Mouse (Mus musculus): ENCODE measurements around the gene Mast4. TPM values are rescaled to one million over a fixed set of nuclear protein-coding genes. Genes with fewer than 3 reads are reported as not detected.

Mast4 gene
- polyA plus RNA-seq, 1 experiment from 2014 or later, result 10.1 TPM

DNA sequence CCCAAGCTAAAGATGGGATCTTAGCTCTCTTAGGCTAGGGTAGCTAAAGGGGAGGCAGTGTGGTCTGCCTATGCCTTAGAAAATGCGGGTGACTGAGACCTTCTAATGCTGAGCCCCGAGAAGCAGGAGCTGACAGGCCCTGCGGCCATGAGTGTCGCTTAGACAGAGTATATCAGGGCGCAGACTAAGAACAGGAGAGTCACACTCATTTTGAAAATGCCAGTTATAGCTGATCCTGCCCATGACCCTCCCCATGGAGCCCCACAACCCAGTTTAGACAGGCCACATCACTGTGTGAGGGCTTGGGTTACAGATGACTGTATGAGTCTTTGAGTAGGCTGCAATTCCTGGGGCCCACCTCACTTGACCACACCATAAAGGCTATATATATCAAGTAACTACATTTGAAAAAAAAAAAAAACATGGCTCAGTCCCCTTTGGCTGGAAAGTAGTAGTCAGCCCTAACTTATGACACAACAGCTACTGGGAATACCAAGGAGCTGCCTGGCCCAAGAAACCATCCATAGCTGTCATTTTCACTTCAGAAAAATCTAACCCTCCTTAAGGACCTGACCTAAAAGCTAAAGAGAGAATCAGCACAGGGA, 460.8 kb downstream of the Mast4 start:
- no peak overlapping the region for H3K4me3 ChIP-seq (ENCODE audit: low read depth, low read length)
- no peak overlapping the region for H3K9ac ChIP-seq (ENCODE audit: low read depth, low read length)
- peaks cover 10% of the 10 kb centered on the region; the same call in 1 of the 2 replicates for H3K4me1 ChIP-seq (replicated peaks; ENCODE audit: control insufficient read depth, insufficient read depth, low read length)
- WGBS, result 97% methylated on average over 5 of the region's 5 CpGs
- no peaks in the 10 kb centered on the region; the same call in 1 of the 2 replicates for H3K9me3 ChIP-seq (ENCODE audit: control insufficient read depth, low read length)
- H3K4me2 ChIP-seq, result no peak overlapping the region
- H3K36me3 ChIP-seq (ENCODE audit: control insufficient read depth, insufficient read depth, low read length), result no peaks in the 10 kb centered on the region; the same call in 1 of the 2 replicates
- H3K27me3 ChIP-seq (replicated peaks; ENCODE audit: control insufficient read depth, insufficient read depth, low read length), result no peaks in the 10 kb centered on the region
- DNase-seq (ENCODE audit: low spot score), result no peak
- ATAC-seq (replicated peaks; ENCODE audit: low FRiP score), result no peak
- no peak overlapping the region for H3K27ac ChIP-seq (ENCODE audit: low read depth, low read length)

DNA sequence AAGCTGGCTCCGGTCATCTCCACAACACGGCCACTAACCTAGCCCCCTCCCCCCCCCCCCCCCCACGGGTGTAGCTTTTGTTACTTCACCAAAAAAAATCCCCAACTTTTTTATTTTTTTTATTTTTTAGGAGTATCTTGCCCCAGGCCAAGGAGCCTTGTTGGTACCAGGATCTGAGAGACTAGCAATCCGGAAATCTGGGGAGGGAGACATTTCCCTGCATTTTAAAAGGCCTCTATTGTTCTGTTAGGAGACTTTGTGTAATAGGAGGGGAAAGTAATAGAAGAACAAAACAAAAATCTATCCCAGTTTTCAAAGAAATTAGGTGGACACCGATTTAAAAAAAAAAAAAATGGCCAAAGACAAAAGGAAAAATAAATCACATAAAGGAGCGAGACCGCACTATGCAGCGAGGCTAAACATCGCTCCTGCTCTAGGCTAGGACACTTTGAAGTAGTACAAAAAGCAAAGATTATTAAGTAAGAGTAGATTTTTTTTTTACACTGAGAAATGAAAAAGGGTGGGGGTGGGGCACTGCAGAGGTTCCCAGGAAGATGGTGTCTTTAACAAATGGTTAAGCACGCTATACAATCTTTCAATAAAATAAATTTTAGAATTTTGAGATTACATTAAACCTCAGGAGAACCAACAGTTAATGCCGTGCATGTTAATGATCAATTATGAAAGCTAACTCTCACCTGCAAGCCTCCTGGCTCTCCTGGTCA, 462.8 kb downstream of the Mast4 start:
- Histone ChIP-seq H3K4me3 (ENCODE audit: low read depth, low read length) (no peak overlapping the region), H3K27me3 (replicated peaks; ENCODE audit: control insufficient read depth, insufficient read depth, low read length) (no peaks in the 10 kb centered on the region), H3K4me1 (replicated peaks; ENCODE audit: control insufficient read depth, insufficient read depth, low read length) (peaks cover 8% of the 10 kb centered on the region; the same call in 1 of the 2 replicates), H3K36me3 (ENCODE audit: control insufficient read depth, insufficient read depth, low read length) (no peaks in the 10 kb centered on the region; the same call in 1 of the 2 replicates), H3K9ac (ENCODE audit: low read depth, low read length) (no peak overlapping the region), H3K4me2 (no peak overlapping the region), H3K9me3 (ENCODE audit: control insufficient read depth, low read length) (peaks cover 2% of the 10 kb centered on the region; the same call in 1 of the 2 replicates), H3K27ac (ENCODE audit: low read depth, low read length) (no peak overlapping the region)
- DNase-seq (ENCODE audit: low spot score) (no peak), ATAC-seq (replicated peaks; ENCODE audit: low FRiP score) (no peak)
- 84% methylated on average over 11 of the region's 11 CpGs for WGBS

DNA sequence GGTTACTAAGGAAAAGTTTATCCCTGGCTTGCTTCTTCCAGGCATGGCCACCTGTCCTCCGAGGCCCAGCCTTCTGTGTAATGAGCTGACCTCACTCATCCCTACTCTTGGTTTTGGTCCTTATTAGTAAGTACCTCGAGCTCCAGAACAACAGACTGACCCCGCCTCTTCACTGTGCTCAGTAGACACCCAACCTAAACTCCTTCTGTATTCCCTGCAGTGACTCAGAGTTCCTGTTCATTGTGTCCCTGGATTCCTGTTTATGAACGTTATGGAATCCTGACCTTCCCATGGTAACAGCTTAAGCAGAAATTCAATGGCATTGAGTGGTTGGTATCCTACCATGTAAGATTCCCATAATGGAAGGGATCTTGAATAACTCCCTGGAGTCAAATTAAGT, 464.8 kb downstream of the Mast4 start:
- Histone ChIP-seq H3K27me3 (replicated peaks; ENCODE audit: control insufficient read depth, insufficient read depth, low read length) (no peaks in the 10 kb centered on the region), H3K36me3 (ENCODE audit: control insufficient read depth, insufficient read depth, low read length) (no peaks in the 10 kb centered on the region; the same call in 1 of the 2 replicates), H3K27ac (ENCODE audit: low read depth, low read length) (no peak overlapping the region), H3K4me1 (replicated peaks; ENCODE audit: control insufficient read depth, insufficient read depth, low read length) (peaks cover 19% of the 10 kb centered on the region), H3K4me2 (no peak overlapping the region), H3K9me3 (ENCODE audit: control insufficient read depth, low read length) (peaks cover 2% of the 10 kb centered on the region; the same call in 1 of the 2 replicates), H3K4me3 (ENCODE audit: low read depth, low read length) (no peak overlapping the region), H3K9ac (ENCODE audit: low read depth, low read length) (no peak overlapping the region)
- no peak for ATAC-seq (replicated peaks; ENCODE audit: low FRiP score)
- 86% methylated on average over 4 of the region's 4 CpGs for WGBS
- DNase-seq (ENCODE audit: low spot score), result no peak

DNA sequence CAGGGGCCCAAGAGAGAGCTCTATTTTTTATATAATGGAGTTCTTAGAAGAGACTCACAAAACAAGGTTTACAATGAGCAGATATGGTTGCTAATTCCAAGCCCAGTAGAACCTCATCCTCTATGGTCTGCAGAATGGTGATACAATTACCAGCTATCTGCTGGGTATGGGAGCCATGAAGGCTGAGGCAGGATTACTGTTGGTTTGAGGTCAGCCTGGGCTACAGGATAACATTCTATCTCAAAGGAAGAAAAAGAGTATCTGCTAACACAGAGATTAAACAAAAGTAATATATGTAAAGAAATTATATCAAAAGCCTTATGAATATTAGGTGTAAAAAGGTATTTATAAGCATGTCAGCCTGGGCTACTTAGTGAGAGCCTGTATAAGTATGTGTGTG, 467.5 kb downstream of the Mast4 start:
- peaks cover 19% of the 10 kb centered on the region for H3K4me1 ChIP-seq (replicated peaks; ENCODE audit: control insufficient read depth, insufficient read depth, low read length)
- ATAC-seq (replicated peaks; ENCODE audit: low FRiP score) (no peak), DNase-seq (ENCODE audit: low spot score) (no peak)
- no peak overlapping the region for H3K4me3 ChIP-seq (ENCODE audit: low read depth, low read length)
- H3K4me2 ChIP-seq, result no peak overlapping the region
- peaks cover 2% of the 10 kb centered on the region; the same call in 1 of the 2 replicates for H3K9me3 ChIP-seq (ENCODE audit: control insufficient read depth, low read length)
- no peaks in the 10 kb centered on the region; the same call in 1 of the 2 replicates for H3K36me3 ChIP-seq (ENCODE audit: control insufficient read depth, insufficient read depth, low read length)
- H3K27me3 ChIP-seq (replicated peaks; ENCODE audit: control insufficient read depth, insufficient read depth, low read length), result no peaks in the 10 kb centered on the region
- no peak overlapping the region for H3K9ac ChIP-seq (ENCODE audit: low read depth, low read length)
- no peak overlapping the region for H3K27ac ChIP-seq (ENCODE audit: low read depth, low read length)

DNA sequence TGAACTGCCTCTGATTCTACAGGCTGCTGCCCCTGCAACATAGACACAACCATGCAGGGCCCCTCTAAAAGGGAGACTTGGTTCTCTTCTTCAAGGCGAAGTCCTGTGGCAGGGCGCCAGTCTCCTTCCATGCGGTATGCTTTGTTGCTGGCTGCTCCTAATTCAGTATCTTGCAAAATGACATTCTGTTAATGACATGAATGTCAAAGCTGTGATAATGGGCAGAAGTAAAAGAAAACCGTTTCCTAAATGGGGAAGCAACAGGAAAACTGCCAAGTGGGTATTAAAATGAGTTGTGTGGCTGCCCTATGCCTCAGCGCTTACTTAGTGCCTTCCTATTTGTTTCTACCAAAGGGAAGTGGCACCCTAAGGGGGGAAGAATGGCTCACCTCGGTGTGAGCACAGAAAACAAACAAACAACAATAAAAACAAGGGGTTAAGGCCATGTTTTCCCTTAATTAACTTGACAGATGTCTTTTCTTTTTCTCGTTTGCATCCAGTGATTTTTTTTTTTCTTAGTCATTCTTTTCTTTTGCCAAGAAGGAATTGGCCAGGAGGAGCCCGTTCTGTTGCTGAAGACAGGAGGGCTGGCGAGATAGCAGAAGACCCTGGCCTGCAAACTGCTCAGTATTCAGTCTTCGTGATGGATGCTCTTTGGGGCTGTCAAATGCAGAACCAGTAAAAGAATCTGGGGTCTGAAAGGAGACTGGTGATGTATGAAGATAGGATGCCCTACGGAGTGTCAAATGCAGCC, 468.1 kb downstream of the Mast4 start:
- H3K4me3 ChIP-seq (ENCODE audit: low read depth, low read length), result no peak overlapping the region
- no peaks in the 10 kb centered on the region for H3K27me3 ChIP-seq (replicated peaks; ENCODE audit: control insufficient read depth, insufficient read depth, low read length)
- peaks cover 2% of the 10 kb centered on the region; the same call in 1 of the 2 replicates for H3K9me3 ChIP-seq (ENCODE audit: control insufficient read depth, low read length)
- 51% methylated on average over 11 of the region's 11 CpGs for WGBS
- H3K36me3 ChIP-seq (ENCODE audit: control insufficient read depth, insufficient read depth, low read length), result no peaks in the 10 kb centered on the region; the same call in 1 of the 2 replicates
- H3K9ac ChIP-seq (ENCODE audit: low read depth, low read length), result no peak overlapping the region
- no peak overlapping the region for H3K4me2 ChIP-seq
- H3K4me1 ChIP-seq (replicated peaks; ENCODE audit: control insufficient read depth, insufficient read depth, low read length), result peaks cover 20% of the 10 kb centered on the region
- ATAC-seq (replicated peaks; ENCODE audit: low FRiP score), result no peak
- no peak overlapping the region for H3K27ac ChIP-seq (ENCODE audit: low read depth, low read length)
- no peak for DNase-seq (ENCODE audit: low spot score)

DNA sequence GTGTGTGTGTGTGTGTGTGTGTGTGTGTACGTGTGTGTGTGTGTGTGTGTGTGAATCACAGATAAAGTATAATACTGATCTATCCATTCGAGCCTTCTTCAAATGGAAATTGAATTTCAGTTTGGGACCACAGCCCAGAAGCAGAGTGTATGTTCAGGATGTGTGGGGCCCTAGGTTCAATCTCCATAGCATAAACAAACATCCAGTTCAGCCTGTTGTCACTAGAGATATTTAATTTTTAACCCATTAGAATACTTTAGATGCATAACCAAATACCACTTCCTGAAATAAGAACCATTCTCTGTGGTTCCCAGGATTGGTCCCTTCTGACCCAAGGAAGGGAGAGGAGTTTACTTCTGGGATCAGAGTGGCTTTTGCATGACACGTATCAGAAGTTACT, 468.8 kb downstream of the Mast4 start:
- H3K4me1 ChIP-seq (replicated peaks; ENCODE audit: control insufficient read depth, insufficient read depth, low read length), result peaks cover 22% of the 10 kb centered on the region
- H3K4me2 ChIP-seq, result no peak overlapping the region
- H3K9me3 ChIP-seq (ENCODE audit: control insufficient read depth, low read length), result peaks cover 2% of the 10 kb centered on the region; the same call in 1 of the 2 replicates
- DNase-seq (ENCODE audit: low spot score) (no peak), ATAC-seq (replicated peaks; ENCODE audit: low FRiP score) (no peak)
- 68% methylated on average over 3 of the region's 3 CpGs for WGBS
- H3K27me3 ChIP-seq (replicated peaks; ENCODE audit: control insufficient read depth, insufficient read depth, low read length), result no peaks in the 10 kb centered on the region
- no peak overlapping the region for H3K4me3 ChIP-seq (ENCODE audit: low read depth, low read length)
- no peak overlapping the region for H3K9ac ChIP-seq (ENCODE audit: low read depth, low read length)
- H3K27ac ChIP-seq (ENCODE audit: low read depth, low read length), result no peak overlapping the region
- no peaks in the 10 kb centered on the region; the same call in 1 of the 2 replicates for H3K36me3 ChIP-seq (ENCODE audit: control insufficient read depth, insufficient read depth, low read length)

DNA sequence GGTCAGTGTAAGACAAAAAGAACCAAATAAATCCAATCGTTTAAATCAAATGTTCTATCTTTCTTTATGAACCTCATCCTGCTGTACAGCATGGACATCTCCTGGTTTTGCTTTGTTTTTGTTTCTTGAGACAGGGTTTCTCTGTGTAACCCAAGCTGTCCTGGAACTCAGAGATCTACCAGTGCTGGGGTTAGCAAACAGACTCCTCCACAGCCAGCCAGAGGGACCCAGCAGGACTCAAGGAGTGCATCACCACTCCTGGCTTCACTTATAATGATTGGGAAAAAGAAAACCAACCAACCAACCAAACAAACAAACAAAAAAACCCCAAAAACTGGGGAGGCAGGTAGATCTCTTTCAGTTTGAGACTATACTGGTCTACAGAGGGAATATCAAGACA, 469.5 kb downstream of the Mast4 start:
- H3K9me3 ChIP-seq (ENCODE audit: control insufficient read depth, low read length), result peaks cover 2% of the 10 kb centered on the region; the same call in 1 of the 2 replicates
- ATAC-seq (replicated peaks; ENCODE audit: low FRiP score) (no peak), DNase-seq (ENCODE audit: low spot score) (no peak)
- no peaks in the 10 kb centered on the region; the same call in 1 of the 2 replicates for H3K36me3 ChIP-seq (ENCODE audit: control insufficient read depth, insufficient read depth, low read length)
- H3K27ac ChIP-seq (ENCODE audit: low read depth, low read length), result no peak overlapping the region
- no peak overlapping the region for H3K4me3 ChIP-seq (ENCODE audit: low read depth, low read length)
- H3K4me1 ChIP-seq (replicated peaks; ENCODE audit: control insufficient read depth, insufficient read depth, low read length), result peaks cover 19% of the 10 kb centered on the region
- H3K27me3 ChIP-seq (replicated peaks; ENCODE audit: control insufficient read depth, insufficient read depth, low read length), result no peaks in the 10 kb centered on the region
- no peak overlapping the region for H3K9ac ChIP-seq (ENCODE audit: low read depth, low read length)
- H3K4me2 ChIP-seq, result no peak overlapping the region
- WGBS, result 67% methylated on average over 1 of the region's 1 CpGs

DNA sequence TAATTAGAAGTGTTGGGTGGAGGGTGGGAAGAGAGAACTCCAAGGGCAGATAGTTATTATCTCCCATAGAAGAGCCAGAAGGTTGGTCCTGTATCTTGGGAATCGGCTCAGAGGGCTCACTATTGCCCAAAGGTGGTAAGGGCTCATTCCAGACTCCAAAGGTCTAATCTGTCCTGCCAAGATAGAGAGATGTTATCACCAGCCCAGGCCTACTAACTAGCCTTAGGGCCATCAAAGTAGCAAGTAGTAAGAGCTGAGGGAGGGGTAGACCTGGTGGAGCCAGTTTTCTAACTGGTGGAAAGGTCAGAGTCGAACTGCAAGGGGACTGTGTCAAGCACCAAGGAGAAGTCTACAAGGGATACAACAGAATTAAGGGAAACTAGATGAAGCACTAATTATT, 470.2 kb downstream of the Mast4 start:
- Histone ChIP-seq H3K4me3 (ENCODE audit: low read depth, low read length) (no peak overlapping the region), H3K9me3 (ENCODE audit: control insufficient read depth, low read length) (peaks cover 2% of the 10 kb centered on the region; the same call in 1 of the 2 replicates), H3K4me2 (no peak overlapping the region), H3K9ac (ENCODE audit: low read depth, low read length) (no peak overlapping the region), H3K4me1 (replicated peaks; ENCODE audit: control insufficient read depth, insufficient read depth, low read length) (peaks cover 19% of the 10 kb centered on the region), H3K36me3 (ENCODE audit: control insufficient read depth, insufficient read depth, low read length) (no peaks in the 10 kb centered on the region; the same call in 1 of the 2 replicates), H3K27ac (ENCODE audit: low read depth, low read length) (no peak overlapping the region), H3K27me3 (replicated peaks; ENCODE audit: control insufficient read depth, insufficient read depth, low read length) (no peaks in the 10 kb centered on the region)
- DNase-seq (ENCODE audit: low spot score) (no peak), ATAC-seq (replicated peaks; ENCODE audit: low FRiP score) (no peak)
- 58% methylated on average over 2 of the region's 2 CpGs for WGBS

All from liver, embryonic 11.5 days (tissue).